In genomic region chr12:110087812-110088211, GRCm38 (mm10) we compare ENCODE assay signal across 13 mouse cellular contexts.
DNase-seq lines count a peak whose midpoint lies in the region; ATAC-seq and TF ChIP-seq lines count a peak whose summit lies in the region.
"Had no signal": no experiment of that assay in that cellular context is flagged by ENCODE, and none has a peak within 500 bp of the region (broad histone marks: within the 10 kb centered on the region; RNA-seq: fewer than 3 reads in every experiment).

No protein-coding gene starts in this region.

- peak; percentile 44 to 48 for DNase-seq in heart, adult 2 months
- peak; percentile 10 for DNase-seq in MN1 (ENCODE audit: low spot score)
- DNase-seq in adrenal gland, postnatal 25 days, result peak; percentile 52
- peak; percentile 22 for DNase-seq in heart, postnatal 25 days (ENCODE audit: low spot score)
- DNase-seq in frontal cortex, postnatal 25 days (ENCODE audit: low spot score in 2 of 2), result no peak
- no peak for DNase-seq in frontal cortex, postnatal 10 days (ENCODE audit: low spot score in 2 of 2)
- no peak for DNase-seq in cerebellum, postnatal 4 days (ENCODE audit: low spot score in 2 of 2)
- DNase-seq: right cerebral cortex, adult 18-20 months; thymus, adult 2 months had no signal

- no peaks in the 10 kb centered on the region for H3K36me3 ChIP-seq in heart, adult 2 months (ENCODE audit: control insufficient read depth, insufficient read depth, low read length)
- no peaks in the 10 kb centered on the region for H3K36me3 ChIP-seq in heart, embryonic 12.5 days
- H3K36me3 ChIP-seq: limb, embryonic 13.5 days had no signal

- no peak for TF ChIP-seq EP300 in heart, adult 2 months (IDR thresholded peaks at IDR 0.05; ENCODE audit: insufficient read depth, low read depth, low read length)

- H3K9ac ChIP-seq in heart, adult 2 months (ENCODE audit: low read depth, low read length), result no peak overlapping the region
- H3K9ac ChIP-seq in heart, embryonic 12.5 days, result no peak overlapping the region
- H3K9ac ChIP-seq: limb, embryonic 13.5 days had no signal

- TF ChIP-seq CTCF in heart, adult 2 months (IDR thresholded peaks at IDR 0.05), result no peak

- no peak overlapping the region for H3K4me3 ChIP-seq in heart, adult 2 months
- no peak overlapping the region for H3K4me3 ChIP-seq in heart, embryonic 12.5 days
- H3K4me3 ChIP-seq: left cerebral cortex, adult 2 months; limb, embryonic 13.5 days had no signal

- H3K79me2 ChIP-seq in heart, adult 2 months (replicated peaks; ENCODE audit: control insufficient read depth, insufficient read depth, low read length), result no peaks in the 10 kb centered on the region

- no peak overlapping the region for H3K27ac ChIP-seq in heart, adult 2 months
- H3K27ac ChIP-seq in heart, embryonic 12.5 days (ENCODE audit: poor library complexity, severe bottlenecking), result no peak overlapping the region
- H3K27ac ChIP-seq: left cerebral cortex, adult 2 months; limb, embryonic 13.5 days had no signal

- intact Hi-C loops in heart, adult 2 months (cut with DNase I), result no loop called here
- intact Hi-C loops in heart, postnatal 25 days (cut with DNase I), result no loop called here

- H3K9me3 ChIP-seq in heart, embryonic 12.5 days (replicated peaks), result no peaks in the 10 kb centered on the region
- H3K9me3 ChIP-seq: limb, embryonic 13.5 days had no signal

- ATAC-seq in heart, embryonic 12.5 days (ENCODE audit: insufficient number of reproducible peaks, low FRiP score), result no peak
- ATAC-seq: hindbrain, embryonic 16.5 days had no signal

- H3K4me1 ChIP-seq in heart, adult 2 months (ENCODE audit: control insufficient read depth, insufficient read depth, low read length), result no peaks in the 10 kb centered on the region; the same call in 1 of the 2 replicates
- H3K4me1 ChIP-seq in heart, embryonic 12.5 days (replicated peaks), result no peaks in the 10 kb centered on the region

- TF ChIP-seq POLR2A in heart, adult 2 months (IDR thresholded peaks at IDR 0.05; ENCODE audit: insufficient read depth, low read depth, low read length), result no peak

- no peak overlapping the region for H3K4me2 ChIP-seq in heart, embryonic 12.5 days
- H3K4me2 ChIP-seq: limb, embryonic 13.5 days had no signal

- no peaks in the 10 kb centered on the region for H3K27me3 ChIP-seq in heart, adult 2 months (ENCODE audit: control insufficient read depth, insufficient read depth, low read length)
- peaks cover 18% of the 10 kb centered on the region for H3K27me3 ChIP-seq in heart, embryonic 12.5 days (replicated peaks)

Comparison
In these comparisons a context has a peak if more than half of its experiments do, and no peak if none do; other contexts are left out.
1. DNase-seq: peak in heart, adult 2 months (2 of 2), MN1 (single experiment), adrenal gland, postnatal 25 days (single experiment) and heart, postnatal 25 days (single experiment); none in frontal cortex, postnatal 25 days (0 of 2), frontal cortex, postnatal 10 days (0 of 2) and cerebellum, postnatal 4 days (0 of 2).